Mouse (Mus musculus) neural tube, postnatal 0 days (tissue): ENCODE results near the gene Abcd4. TPM values are rescaled to one million over a fixed set of nuclear protein-coding genes. Genes with fewer than 3 reads are reported as not detected.

Experiments
- polyA plus RNA-seq: library from polyadenylated mRNA; unstranded; fragments of >200 nt; fragmentation: Nextera tagmentation; extraction: Ambion mirVana; gene quantifications from 2 replicates; pipeline ENCODE4 v1.2.1, GENCODE M21; 2015

Abcd4 gene
- polyA plus RNA-seq, result 10.8 and 10.9 TPM in 2 replicates

DNA sequence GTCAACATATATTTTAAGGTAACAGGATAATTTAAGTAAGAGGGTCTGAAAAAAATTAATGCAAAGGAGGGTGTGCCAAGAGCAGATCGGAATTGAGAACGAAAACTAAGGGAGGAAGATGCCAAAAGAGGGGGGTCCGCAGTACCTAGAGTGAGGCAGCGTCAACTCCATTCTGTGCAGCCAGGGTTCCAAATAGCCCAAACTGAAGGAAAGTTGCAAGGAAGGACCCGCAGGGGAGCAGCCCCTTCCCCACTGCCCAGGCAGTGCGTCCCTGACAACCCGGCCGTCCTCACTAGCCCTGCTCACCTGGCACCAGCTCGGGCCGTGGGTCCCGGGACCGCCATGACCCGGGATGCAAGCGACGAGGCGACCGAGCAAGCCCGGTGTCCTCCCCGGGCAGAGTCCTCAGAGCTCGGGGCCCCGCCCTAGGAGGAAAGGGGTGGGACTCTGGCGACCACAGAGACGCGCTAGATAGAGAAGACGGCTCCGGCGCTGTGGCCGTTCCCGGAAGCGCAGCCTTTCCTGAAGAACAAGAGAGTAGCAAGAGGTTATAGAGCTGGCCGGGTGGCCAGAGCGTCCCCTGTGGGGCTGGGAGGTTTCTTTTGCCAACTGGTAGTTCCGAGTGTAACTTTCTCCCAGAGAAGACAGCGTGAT, at the start of gene Abcd4:
TSS of gene Abcd4 (minus strand) at position 437 of the 654 bp plus-strand sequence.

DNA sequence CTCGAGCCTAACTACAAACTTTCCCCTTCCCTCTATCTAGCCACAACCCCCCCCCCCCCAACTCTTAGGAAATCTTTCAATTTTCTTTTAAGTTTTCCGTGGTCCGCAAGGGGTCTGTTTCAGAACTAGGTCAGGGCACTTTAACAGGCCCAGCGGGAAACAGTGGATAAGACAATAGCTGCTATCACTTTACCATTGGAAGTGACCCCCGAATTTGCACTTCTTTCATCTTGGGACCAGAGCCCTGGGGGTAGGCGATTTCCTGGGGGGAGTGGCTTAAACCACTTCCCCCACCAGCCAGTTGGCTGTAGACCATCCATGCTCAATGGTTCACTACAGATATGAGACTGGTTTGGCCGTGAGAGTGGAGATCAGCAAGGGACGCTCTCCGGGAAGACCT, 23.4 kb upstream of the Abcd4 start, which contains the start of gene Vrtn:
TSS of gene Vrtn (plus strand) at position 366 of the 400 bp plus-strand sequence.

DNA sequence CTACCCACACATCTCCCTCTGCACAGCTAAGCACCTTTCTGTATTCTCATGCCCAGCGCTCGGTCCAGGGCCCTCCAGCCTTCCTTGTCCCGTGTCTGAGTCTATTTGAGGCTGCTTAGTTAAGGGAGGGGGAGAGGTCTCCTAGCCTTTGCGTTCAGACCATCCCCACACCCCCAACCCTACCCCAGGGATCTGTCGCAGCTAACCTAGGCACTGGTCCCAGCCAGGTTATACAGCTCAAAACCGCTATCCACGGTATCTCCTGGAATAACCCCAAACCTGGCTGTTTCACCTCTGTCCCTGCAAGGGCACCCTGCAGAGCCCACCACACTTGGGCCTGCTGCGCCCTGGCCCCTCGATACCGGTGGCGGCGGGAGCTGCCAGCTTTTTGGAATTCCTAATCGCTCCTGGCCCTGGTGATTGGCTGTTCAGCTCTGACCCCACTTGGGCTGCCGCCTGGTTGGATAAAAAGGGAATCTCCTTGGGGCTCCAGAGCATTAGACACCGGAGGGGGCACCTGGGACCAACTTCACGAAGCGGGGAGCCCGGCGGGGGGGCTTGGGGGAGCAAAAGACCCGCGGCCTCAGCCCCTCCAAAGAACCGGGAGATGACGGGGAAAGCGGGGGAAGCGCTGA, 47.8 kb downstream of the Abcd4 start, which contains the start of gene Vsx2:
TSS of gene Vsx2 (plus strand) at position 427 of the 635 bp plus-strand sequence.

Other genes with a start within 250 kb of the Abcd4 start
- 11.0 and 12.6 TPM in 2 replicates for gene Entpd5, start 208.4 kb downstream of the Abcd4 start, polyA plus RNA-seq
- 2.8 and 3.0 TPM in 2 replicates for gene Bbof1, start 208.3 kb downstream of the Abcd4 start, polyA plus RNA-seq
- gene Rnf113a2, start 200.2 kb downstream of the Abcd4 start, polyA plus RNA-seq, result 20.4 and 22.0 TPM in 2 replicates
- gene Aldh6a1, start 166.4 kb downstream of the Abcd4 start, polyA plus RNA-seq, result 44.9 and 50.0 TPM in 2 replicates
- gene Lin52, start 166.0 kb downstream of the Abcd4 start, polyA plus RNA-seq, result 26.9 and 27.0 TPM in 2 replicates
- 4.6 and 7.0 TPM in 2 replicates for gene Vsx2, start 47.7 kb downstream of the Abcd4 start, polyA plus RNA-seq
- not detected in 2 replicates for gene Vrtn, start 23.6 kb upstream of the Abcd4 start, polyA plus RNA-seq
- gene Syndig1l, start 81.4 kb upstream of the Abcd4 start, polyA plus RNA-seq, result 17.2 and 19.6 TPM in 2 replicates
- gene Npc2, start 155.7 kb upstream of the Abcd4 start, polyA plus RNA-seq, result 49.9 and 50.8 TPM in 2 replicates
- 138 and 144 TPM in 2 replicates for gene Isca2, start 155.8 kb upstream of the Abcd4 start, polyA plus RNA-seq